Mouse (Mus musculus) hindbrain, embryonic 14.5 days (tissue): Measurements from ENCODE around the gene Gm10135. TPM values are rescaled to one million over a fixed set of nuclear protein-coding genes. Genes with fewer than 3 reads are reported as not detected.
"Not testable (repeated sequence)": the region's sequence is repeated elsewhere in the genome, so short reads cannot be mapped to it uniquely, and the experiment has no call there.

Experiments
- ATAC-seq: fragments of 200-750 bp; cut with Nextera tagmentation; 2 replicates; pipeline ENCODE4 v1.8.0; 2017; ENCODE audit warnings: moderate number of reproducible peaks, mild to moderate bottlenecking, moderate TSS enrichment, moderate library complexity; ENCODE audit not compliant: low FRiP score
- DNase-seq: peaks from one replicate; pipeline ENCODE4 v3.0.0-alpha.2; 2015; ENCODE audit warnings: low spot score
- H3K27ac ChIP-seq: fragments of 300-500 bp; sonication (generic); 2 replicates; pipeline ENCODE4 v1.5.1; 2014; ENCODE audit warnings: mild to moderate bottlenecking, moderate library complexity
- H3K27me3 ChIP-seq: fragments of 300-500 bp; sonication (generic); 2 replicates; pipeline ENCODE4 v1.6.1; 2014; ENCODE audit warnings: mild to moderate bottlenecking, low read length, mixed read lengths; ENCODE audit not compliant: control insufficient read depth, insufficient read depth
- H3K36me3 ChIP-seq: fragments of 300-500 bp; sonication (generic); replicated peaks from 2 replicates; pipeline ENCODE4 v1.6.1; 2014; ENCODE audit not compliant: control insufficient read depth, insufficient read depth
- H3K4me1 ChIP-seq: fragments of 300-500 bp; sonication (generic); replicated peaks from 2 replicates; pipeline ENCODE4 v1.6.1; 2014; ENCODE audit warnings: antibody characterized with exemption, low read length, mixed read lengths; ENCODE audit not compliant: control insufficient read depth, insufficient read depth
- H3K4me2 ChIP-seq: fragments of 300-500 bp; sonication (generic); replicated peaks from 2 replicates; pipeline ENCODE4 v1.6.1; 2014; ENCODE audit warnings: mild to moderate bottlenecking, moderate library complexity
- H3K4me3 ChIP-seq: fragments of 300-500 bp; sonication (generic); replicated peaks from 2 replicates; pipeline ENCODE4 v1.5.1; 2014; ENCODE audit warnings: mild to moderate bottlenecking, low read length
- H3K9ac ChIP-seq: fragments of 300-500 bp; sonication (generic); 2 replicates; pipeline ENCODE4 v1.6.1; 2014
- H3K9me3 ChIP-seq: fragments of 300-500 bp; sonication (generic); 2 replicates; pipeline ENCODE4 v1.6.1; 2016; ENCODE audit warnings: low read length; ENCODE audit not compliant: control insufficient read depth
- whole genome bisulfite sequencing: fragments of 180-500 bp; shearing (Covaris S2); extraction: QIAGEN DNeasy Blood & Tissue Kit; methylation state at CpG from one replicate; pipeline ENCODE4 v1.1.7; 2014; 5-methylcytosine and 5-hydroxymethylcytosine counted together
- polyA plus RNA-seq: library from polyadenylated mRNA; unstranded; fragments of >200 nt; fragmentation: Nextera tagmentation; extraction: Ambion mirVana; gene quantifications from 2 replicates; pipeline ENCODE4 v1.2.1, GENCODE M21; 2014

Gene Gm10135
- polyA plus RNA-seq, 1 experiment from 2014 or later: not detected

DNA sequence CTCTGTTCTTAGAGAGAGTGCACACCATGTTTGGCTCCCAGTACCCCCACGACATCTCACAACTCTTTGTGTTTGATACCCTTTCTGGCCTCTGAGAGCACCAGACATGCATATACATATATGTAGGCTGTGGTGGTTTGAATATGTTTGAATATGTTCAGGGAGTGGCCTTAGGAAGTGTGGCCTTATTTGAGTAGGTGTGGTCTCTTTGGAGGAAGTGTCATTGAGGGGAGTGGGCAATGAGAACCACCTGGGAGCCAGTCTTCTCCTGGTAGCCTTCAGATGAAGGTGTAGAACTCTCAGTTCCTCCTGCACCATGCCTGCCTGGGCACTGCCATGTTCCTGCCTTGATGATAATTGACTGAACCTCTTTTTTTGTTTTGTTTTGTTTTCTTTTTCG is 35.2 kb downstream of the Gm10135 start:
- DNase-seq (no peak), ATAC-seq (no peak)
- no peak overlapping the region for H3K9ac ChIP-seq
- H3K4me1 ChIP-seq: no peaks in the 10 kb centered on the region
- no peaks in the 10 kb centered on the region for H3K9me3 ChIP-seq
- H3K27me3 ChIP-seq: no peaks in the 10 kb centered on the region
- H3K4me3 ChIP-seq: no peak overlapping the region
- WGBS: 97% methylated on average over 2 of the region's 2 CpGs
- no peak overlapping the region for H3K4me2 ChIP-seq
- H3K27ac ChIP-seq: no peak overlapping the region
- no peaks in the 10 kb centered on the region; the same call in 1 of the 2 replicates for H3K36me3 ChIP-seq

DNA sequence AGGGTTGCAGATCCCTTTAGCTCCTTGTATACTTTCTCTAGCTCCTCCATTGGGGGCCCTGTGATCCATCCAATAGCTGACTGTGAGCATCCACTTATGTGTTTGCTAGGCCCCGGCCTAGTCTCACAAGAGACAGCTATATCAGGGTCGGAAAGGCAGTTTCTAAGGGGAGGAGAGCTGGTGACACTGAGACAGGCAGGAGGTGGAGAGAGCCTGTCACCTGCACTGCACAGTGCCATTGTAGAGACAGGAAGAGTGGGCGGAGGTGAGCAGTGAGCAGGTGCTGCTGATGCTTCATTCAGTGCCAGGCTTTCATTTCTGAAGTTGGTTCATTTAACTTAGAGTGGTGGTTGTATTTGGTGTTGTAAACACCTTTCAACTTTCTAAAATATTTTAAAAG is 36.1 kb downstream of the Gm10135 start:
- H3K27ac ChIP-seq, DNase-seq, H3K4me3 ChIP-seq, ATAC-seq, H3K9ac ChIP-seq, H3K36me3 ChIP-seq, H3K27me3 ChIP-seq, H3K4me2 ChIP-seq, H3K9me3 ChIP-seq, H3K4me1 ChIP-seq: not testable (repeated sequence)
- 91% methylated on average over 3 of the region's 3 CpGs for WGBS

DNA sequence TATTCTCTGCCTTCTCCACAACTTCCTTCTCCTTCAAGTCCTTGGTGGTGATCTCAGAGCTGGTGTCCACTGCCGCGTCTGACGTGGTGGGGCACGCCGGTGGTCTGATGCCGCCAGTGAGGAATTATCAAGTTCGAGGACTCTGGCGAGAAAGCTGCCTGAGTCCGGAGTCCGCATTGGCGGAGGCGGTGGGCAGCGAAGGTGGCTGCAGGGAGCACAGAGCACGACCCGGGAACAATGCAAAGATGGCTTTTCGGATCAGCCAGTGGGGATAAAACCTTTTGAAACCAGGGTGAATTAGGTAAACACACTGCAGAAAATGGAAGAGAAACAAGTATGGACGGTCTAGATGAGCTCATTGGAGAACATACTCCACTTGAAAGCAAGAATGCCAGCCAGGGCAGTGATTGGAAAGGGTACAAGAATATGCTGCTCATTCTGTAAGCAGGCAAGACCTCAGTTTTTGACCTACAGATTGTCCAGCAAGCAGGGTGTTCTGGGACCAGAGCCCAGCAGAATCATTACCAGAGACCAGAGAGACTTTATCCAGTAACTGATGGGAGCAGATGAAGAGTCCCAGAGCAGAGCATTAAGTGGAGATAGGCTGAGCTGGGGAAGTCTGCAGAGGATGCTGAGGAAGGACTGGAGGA is 41.4 kb downstream of the Gm10135 start:
- WGBS: 93% methylated on average over 17 of the region's 17 CpGs

DNA sequence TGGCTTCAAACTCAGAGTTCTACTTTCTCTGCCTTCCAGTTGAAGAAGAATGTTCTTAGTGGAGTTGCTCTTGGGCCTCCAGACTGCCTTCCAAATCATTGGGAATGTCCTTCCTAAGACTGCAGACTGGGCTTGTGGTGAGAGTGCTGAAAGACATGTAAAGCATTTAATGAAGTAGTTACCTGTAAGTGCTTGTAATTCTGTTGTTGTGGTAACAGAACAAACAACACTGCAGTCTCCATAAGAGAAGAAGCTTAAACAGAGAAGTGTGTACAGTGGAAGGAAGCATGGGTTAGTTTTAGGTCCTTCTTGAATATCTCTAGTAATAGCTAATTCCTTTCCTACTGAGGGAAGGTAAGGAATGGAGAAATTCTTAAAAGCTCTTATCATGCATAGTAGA is 47.4 kb downstream of the Gm10135 start:
- DNase-seq: no peak
- no peak overlapping the region for H3K9ac ChIP-seq
- no peak overlapping the region for H3K4me2 ChIP-seq
- no peak overlapping the region for H3K4me3 ChIP-seq
- H3K27me3 ChIP-seq: no peaks in the 10 kb centered on the region
- H3K36me3 ChIP-seq: no peaks in the 10 kb centered on the region
- H3K4me1 ChIP-seq: no peaks in the 10 kb centered on the region
- no peak for ATAC-seq
- no peaks in the 10 kb centered on the region for H3K9me3 ChIP-seq
- H3K27ac ChIP-seq: no peak overlapping the region

More for the DNA sequence above, 41.4 kb downstream of the Gm10135 start:
- ATAC-seq (no peak), DNase-seq (no peak)
- Histone ChIP-seq H3K9ac (no peak overlapping the region), H3K9me3 (no peaks in the 10 kb centered on the region), H3K27ac (no peak overlapping the region), H3K4me2 (no peak overlapping the region), H3K4me1 (no peaks in the 10 kb centered on the region), H3K27me3 (no peaks in the 10 kb centered on the region), H3K4me3 (no peak overlapping the region), H3K36me3 (0 out of 2 replicates have a peak, but pooled peaks cover 8% of the 10 kb centered on the region)

DNA sequence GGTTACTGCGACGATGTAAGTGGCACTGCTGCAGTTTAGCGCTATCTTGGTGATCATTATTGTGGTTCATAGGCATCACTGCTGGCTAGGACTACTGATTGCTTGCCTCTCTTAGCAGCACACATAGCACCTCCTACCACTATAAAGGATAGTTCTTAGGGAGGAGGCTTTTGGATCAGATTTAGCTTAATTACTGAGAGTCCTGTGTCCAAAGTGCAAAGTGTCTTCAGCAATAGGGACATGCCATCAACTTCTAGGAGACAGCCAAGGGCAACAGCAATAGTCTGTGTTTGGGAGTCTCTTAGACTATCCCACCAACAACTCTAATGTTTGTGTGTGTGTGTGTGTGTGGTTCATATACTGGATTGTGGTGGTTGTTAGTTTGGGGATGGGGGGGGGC is 51.7 kb downstream of the Gm10135 start:
- H3K4me3 ChIP-seq: no peak overlapping the region

DNA sequence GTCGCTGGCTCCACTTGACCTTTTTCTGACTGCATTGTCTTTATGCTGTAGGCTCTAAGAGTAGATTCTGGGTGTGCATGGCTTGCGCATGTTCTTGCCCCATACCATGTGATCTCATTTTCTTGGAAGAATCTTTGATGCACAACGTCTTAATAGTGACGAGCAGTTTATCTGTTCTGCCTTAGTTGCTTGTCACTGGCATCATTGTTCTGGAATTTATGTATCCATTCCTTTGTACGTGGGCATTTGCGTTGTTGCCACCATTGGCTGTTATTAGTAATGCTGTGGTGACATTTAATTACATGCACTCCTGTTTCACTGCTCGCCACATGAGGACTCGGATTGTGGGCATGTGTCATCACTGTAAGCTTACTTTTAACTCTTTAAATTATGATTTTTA is 53.3 kb downstream of the Gm10135 start:
- peaks cover 15% of the 10 kb centered on the region for H3K4me1 ChIP-seq
- H3K4me3 ChIP-seq: no peak overlapping the region
- H3K4me2 ChIP-seq: no peak overlapping the region
- ATAC-seq (no peak), DNase-seq (no peak)
- WGBS: 79% methylated on average over 8 of the region's 8 CpGs
- no peak overlapping the region for H3K27ac ChIP-seq
- no peaks in the 10 kb centered on the region for H3K27me3 ChIP-seq
- H3K9me3 ChIP-seq: no peaks in the 10 kb centered on the region
- no peak overlapping the region for H3K9ac ChIP-seq
- no peaks in the 10 kb centered on the region for H3K36me3 ChIP-seq

More for the DNA sequence above, 51.7 kb downstream of the Gm10135 start:
- H3K4me2 ChIP-seq: no peak overlapping the region
- H3K36me3 ChIP-seq: no peaks in the 10 kb centered on the region
- H3K9me3 ChIP-seq: no peaks in the 10 kb centered on the region
- no peak overlapping the region for H3K9ac ChIP-seq
- DNase-seq (no peak), ATAC-seq (no peak)
- 91% methylated on average over 3 of the region's 3 CpGs for WGBS
- H3K27ac ChIP-seq: no peak overlapping the region
- no peaks in the 10 kb centered on the region for H3K27me3 ChIP-seq
- no peaks in the 10 kb centered on the region for H3K4me1 ChIP-seq

DNA sequence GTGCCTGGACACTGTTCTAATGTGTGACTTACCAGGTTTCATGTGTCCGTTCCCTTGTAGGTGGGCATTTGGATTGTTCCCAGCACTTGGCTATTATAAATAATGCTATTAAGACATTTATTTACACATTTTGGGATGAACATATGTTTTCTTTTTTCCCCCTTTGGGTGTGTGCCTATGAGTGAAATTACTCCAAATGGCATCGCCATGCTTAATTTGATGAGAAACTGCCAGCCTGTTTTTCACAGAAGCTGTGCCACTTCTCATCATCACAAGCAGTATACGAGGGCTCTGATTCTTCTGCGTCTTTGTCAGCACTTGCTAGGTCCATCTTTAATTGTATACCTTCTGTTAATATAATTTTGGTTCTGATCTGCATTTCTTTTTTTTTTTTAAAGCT is 54.1 kb downstream of the Gm10135 start:
- WGBS: 84% methylated on average over 4 of the region's 4 CpGs
- Histone ChIP-seq H3K4me2 (no peak overlapping the region), H3K9me3 (no peaks in the 10 kb centered on the region), H3K4me3 (no peak overlapping the region), H3K27ac (no peak overlapping the region), H3K9ac (no peak overlapping the region), H3K36me3 (no peaks in the 10 kb centered on the region), H3K4me1 (peaks cover 19% of the 10 kb centered on the region), H3K27me3 (no peaks in the 10 kb centered on the region)
- DNase-seq (no peak), ATAC-seq (no peak)

DNA sequence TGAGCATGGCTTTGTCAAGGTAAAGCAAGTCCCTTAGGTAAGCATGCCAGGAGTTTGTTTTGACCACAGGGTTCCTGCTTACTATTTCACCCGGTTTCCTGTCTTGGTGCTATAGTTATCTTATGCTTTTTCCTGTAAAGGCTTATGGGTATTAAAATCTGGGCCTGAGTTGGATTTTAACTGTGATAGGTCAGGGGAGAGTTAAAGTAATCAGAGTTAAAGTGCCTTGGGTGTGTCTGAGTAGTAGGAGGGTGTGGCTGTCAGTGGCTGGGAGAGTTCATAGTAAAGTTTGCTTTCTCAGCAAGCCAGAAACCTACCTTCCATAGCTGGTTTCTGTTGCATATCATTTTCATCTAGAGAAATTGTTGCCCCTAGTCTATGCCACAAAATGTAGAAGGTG is 57.7 kb downstream of the Gm10135 start:
- no peak for DNase-seq
- Histone ChIP-seq H3K27ac (no peak overlapping the region), H3K36me3 (no peaks in the 10 kb centered on the region), H3K9ac (peak overlapping the region; percentile 89; the same call in 1 of the 2 replicates), H3K4me1 (peaks cover 26% of the 10 kb centered on the region), H3K27me3 (0 out of 2 replicates have a peak, but pooled peaks cover 3% of the 10 kb centered on the region), H3K4me2 (peak overlapping the region; percentile 86), H3K9me3 (no peaks in the 10 kb centered on the region), H3K4me3 (peak overlapping the region; percentile 91)
- ATAC-seq: no peak
- WGBS: 62% methylated on average over 1 of the region's 1 CpGs

DNA sequence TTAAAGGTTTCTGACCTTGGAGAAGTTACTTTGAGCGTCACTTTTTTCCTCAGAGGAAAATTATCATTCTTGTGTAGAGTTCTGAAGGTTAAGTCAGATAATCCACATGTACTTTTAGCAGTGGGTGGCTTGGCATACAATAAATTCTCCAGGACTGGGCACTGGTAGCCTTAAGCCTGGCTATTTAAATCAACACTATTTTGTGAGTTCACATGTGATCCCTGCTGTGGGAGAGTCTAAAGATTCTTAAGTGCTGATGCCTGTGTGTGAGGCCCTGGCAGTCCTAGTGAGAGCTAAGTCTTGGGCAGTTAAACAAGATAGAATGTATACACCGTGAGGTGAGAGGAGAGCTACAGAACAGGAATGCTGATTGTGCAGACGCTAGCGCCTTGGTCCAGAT is 58.5 kb downstream of the Gm10135 start:
- Histone ChIP-seq H3K9me3 (no peaks in the 10 kb centered on the region), H3K27me3 (0 out of 2 replicates have a peak, but pooled peaks cover 3% of the 10 kb centered on the region), H3K27ac (0 out of 2 replicates have a peak overlapping the region, but pooled peaks have one; percentile 96), H3K4me1 (peaks cover 26% of the 10 kb centered on the region), H3K4me2 (peak overlapping the region; percentile 86), H3K36me3 (no peaks in the 10 kb centered on the region), H3K9ac (peak overlapping the region; percentile 89), H3K4me3 (peak overlapping the region; percentile 91)
- DNase-seq (no peak), ATAC-seq (no peak)
- WGBS: 52% methylated on average over 4 of the region's 4 CpGs
